Mouse (Mus musculus) spleen, postnatal 10 days (tissue): Measurements from ENCODE around the gene Ccdc127.

ENCODE experiments used
- DNase-seq, 2 experiments: peaks; one replicate each; pipeline ENCODE4 v3.0.0; 2021 to 2022; ENCODE audit warnings: low spot score in 2 of 2

The Ccdc127 gene

DNA sequence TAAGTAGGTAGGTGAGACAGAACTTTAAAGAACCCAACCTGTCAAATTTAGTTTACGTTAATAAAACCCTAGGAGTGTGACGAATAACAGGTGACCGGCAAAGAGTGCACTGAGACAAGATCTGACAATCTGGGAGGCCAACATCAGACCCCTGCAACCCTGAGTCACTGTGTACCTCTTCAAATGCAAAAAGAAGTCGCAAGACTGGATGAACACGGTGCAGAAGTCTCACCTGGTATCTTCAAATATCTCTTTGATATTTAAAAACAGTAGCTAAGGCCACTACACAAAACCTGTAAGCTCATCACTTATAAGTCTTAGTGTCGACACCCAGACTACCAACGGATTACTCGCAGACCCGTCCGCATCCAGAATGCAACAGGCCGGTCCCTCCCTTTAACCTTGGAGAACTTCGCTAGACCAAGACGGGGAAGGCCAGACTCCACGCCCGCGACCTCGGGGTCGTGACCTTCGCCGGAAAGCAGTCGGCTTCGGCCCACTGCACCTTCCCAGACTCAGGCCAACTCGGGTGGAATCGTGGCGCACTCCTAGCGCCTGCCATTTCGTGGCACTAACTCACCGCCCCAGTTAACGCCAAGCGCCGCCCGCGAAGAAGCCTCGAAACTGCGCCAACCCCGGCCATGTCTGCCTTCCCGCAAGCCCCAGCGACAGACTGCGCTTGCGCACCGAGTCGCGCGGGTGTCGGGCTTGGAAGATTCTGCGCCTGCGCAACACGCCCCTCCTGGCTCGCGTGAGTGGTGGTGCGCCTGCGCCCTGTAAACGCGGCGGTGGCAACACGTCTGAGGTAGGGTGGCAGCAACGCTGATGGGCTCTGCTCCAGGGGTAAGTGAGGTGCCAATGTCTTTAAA is at the start of gene Ccdc127, which contains the start of gene Sdha:
TSS of gene Ccdc127 (plus strand) at position 744 of the 869 bp plus-strand sequence.
TSS of gene Sdha (minus strand) at position 715 of the 869 bp plus-strand sequence.
- DNase-seq = peak; percentile 94 to 97

DNA sequence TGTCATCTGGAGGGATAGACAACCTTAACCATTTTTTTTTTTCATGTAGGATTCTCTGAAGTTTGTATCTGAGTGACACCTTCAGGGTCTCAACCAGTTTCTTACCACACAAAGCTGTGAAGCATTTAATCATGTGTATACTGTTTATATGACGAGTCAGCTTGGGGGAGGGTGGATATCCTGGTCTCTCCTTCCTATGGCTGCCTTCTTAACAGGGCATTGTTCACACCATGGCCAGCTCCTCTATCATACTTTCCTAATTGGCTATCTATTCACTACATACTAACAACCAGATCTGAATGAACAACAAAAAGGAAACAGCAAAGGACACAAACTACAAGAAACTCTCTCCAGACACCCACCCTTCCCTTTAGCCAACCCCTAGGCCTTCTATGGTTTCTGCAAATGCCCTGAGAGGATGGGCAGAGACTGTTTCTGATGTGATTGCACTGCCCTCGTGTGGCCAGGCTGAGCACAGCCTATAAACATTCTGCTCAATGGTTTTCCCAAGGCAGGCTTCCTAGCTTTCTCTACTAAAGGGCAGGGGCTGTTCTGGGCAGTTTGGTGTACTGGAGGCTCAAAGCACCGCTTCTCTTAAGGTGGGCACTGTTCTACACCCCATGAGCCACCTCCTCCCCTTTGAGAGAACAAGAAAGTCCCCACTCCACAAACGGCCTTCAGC is 49.0 kb upstream of the Ccdc127 start:
- DNase-seq = peak; percentile 19 to 72

DNA sequence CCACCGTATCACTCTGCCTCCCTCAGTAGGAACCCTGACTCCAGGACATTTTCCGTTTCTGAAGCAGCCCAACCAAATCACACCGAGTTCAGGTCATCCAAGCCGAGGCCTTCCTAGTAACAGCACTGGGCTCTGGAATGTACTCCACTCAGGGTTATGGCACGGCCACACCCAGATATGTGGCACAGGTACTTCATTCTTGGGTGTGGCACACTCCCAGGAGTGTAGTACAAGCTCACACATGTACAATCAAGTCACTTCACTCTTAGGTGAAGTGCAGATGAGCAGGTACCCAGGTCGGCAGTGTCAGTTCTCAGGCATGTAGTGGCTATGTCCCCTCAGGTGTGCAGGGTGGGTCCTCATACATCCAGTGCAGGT is 48.5 kb upstream of the Ccdc127 start:
- DNase-seq = no peak

DNA sequence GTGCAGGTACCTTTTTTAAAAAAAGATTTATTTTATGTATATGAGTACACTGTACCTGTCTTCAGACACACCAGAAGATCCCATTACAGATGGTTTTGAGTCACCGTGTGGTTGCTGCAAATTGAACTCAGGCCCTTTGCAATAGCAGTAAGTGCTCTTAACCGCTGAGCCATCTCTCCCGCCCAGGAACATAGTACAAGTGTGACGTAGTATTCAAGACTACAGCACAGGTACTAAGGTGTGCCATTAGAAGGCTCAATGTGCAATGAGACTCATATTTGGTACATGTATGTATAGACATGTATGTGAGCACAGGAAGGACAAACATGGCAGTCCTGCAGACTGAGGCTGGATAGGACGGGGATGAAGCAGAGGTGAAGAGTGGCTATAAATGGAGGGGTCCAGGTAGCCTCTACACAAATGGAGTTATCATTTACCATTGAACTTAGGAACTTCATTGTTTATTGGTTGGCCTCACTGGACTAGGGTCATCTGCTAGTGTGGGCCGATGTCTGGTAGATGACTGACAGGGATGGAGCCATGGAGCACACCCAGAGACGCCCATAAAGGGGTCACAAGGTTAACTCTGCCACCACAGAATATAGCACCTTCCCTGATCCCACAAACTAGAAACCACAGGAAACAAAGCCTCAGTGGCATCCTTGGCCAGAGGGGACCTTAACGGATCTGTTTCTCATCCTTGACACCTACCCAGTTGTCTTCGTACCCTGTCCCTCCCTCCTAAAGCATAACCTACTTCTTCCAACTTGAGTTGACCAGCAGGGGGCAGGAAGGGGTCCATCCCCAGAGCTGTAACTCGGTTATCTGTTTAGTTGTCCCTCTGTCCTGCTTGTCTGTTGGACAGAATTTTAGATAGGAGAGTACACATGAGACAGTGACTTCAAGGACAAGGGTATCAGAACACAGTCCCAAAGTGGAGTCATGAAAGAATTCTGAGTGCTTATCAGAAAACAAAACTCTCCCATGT is 47.8 kb upstream of the Ccdc127 start:
- DNase-seq = peak in 1 of 2 experiments; percentile 25

DNA sequence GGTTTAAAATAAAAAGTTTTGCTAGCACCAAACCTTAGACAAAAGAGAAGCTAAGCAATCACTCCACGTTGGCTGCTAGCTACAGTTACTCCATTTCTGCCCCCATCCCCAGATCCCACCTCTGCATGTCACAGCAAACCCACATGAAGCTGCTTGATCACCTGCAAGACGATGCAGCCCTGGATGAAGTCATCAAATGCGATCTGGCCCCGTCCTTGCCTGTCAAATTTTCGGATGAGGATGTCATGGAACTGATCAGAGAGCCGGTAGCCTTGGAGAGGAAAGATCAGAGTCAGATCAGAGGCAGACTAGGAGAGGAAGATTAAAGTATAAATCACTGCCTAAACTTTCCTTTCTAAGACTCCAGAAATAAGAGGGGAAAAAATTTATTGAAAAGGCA is 44.7 kb upstream of the Ccdc127 start:
- DNase-seq = no peak

DNA sequence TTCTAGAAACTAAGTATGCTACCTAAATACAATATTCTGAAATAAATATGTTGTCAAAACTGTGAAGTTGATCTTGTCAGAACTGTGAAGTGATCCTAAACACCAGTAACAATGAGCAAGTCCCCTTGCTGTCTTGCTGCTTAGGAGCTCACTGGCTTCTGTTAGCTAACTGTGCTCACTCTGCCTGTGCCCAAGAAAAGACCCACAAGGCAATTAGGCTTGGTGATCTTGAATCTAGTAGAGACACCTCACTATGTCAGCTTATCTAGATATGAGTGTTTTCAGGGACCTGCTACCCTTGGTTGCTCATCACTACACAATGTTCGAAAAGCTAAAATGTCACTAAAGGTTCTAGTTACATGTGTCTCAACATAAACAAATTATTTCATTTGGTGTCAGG is 44.3 kb upstream of the Ccdc127 start:
- no peak for DNase-seq

DNA sequence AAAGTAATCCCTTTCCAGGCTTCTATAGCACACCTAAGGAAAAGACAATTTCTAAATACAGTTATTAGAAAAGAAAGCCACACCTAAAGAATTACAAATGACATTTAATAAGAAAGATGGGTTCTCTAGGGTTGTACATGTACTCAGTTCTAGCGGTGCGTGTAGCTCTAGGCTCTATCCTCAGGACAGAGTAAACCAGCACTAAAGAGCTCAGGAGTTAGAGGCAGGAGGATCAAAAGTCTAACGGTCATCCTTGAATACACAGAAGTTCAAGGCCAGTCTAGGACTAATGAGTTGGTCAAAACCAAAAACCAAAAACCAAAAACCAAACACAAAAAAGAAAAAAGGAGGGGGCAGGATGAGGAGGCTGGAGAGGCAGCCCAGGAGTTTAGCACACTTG is 35.5 kb upstream of the Ccdc127 start:
- no peak for DNase-seq

DNA sequence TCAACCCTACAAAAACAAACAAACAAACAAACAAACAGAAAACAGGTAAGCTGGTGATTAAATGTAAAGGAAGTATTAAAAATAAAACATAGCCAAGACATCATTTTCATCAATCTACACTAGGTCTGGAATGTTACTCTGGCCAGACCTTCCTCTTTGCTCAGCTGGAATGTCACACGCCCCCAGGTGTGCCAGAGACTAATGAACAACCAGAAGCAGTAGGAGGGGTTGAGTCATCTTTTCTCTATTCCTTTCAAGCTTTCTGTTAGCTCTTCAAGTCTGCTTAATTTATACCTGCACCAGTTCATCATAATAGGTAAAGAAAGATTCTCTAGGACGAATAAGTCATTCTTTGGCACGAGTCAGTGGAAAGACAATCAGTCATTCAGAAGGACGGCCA is 33.7 kb upstream of the Ccdc127 start:
- no peak for DNase-seq

DNA sequence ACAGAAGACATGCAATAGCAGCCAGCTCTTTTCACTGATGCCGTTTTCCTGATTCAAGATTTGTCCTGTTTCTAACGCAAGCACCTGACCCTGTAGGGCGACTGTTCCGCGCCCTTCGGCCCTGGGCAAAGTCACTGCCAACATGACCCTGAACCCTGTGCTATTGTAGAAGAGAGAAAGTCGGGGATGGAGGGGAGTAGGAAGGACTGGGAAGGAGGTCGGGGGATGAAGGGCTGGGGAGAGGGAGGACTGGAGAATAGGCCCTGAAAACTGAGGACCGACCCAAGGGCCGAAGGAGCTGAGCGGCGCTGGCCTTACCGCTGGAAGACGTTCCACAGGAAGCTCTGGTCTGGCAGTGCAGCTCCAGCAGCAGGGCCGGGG is 33.3 kb upstream of the Ccdc127 start:
- no peak for DNase-seq

DNA sequence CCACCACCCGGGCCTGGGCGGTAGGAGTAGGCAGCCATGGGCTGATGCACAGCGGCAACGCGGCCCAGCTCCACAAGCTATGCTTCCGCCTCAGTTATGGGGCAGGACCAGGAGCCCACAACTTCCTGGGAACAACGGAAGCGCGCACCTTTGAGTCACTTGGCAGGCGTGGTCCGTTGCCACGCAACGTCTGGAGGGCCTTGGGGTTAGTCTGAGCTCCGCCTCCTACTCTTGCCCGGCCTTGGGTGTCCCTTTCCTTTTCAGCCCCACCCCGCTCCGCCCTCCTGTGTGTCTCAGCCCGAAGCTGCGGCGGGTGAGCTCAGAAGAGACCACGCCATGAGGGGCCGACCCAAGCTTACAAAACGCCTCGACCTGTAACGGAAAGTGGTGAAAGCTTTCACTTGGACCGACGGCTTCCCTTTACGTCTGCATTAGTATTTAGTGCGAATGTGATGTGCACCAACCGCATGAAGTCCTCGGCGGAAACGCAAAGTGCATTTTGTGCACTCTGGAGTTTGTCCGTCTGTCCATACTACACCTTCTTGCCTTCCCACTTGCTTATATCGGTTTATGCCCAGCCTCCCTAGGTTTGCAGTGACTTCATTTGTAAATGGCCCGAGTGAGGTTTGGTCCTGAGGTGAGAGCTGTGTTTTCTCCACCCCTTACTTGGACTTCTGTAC is 32.8 kb upstream of the Ccdc127 start, which contains the start of gene Pdcd6:
TSS of gene Pdcd6 (minus strand) at position 411 of the 680 bp plus-strand sequence.
- DNase-seq = peak; percentile 75 to 91

DNA sequence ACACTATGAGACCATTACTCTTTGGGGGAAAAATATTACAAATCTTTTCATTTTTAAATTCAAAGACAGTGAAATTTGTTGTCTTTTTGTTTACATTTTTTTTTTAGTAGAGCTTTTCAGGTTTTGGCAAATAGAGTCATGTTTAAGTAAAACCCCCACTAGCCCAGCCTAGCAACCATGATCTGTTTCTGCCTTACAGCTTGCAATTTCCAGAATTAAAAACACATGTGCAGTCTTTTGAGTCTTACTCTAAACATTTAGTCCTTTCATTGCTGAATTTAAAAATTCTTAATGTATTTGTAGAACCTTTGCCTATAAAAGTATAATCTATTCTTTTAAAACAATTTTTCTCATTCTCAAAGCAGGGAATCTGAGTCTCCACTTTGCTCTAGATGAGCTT is 20.8 kb upstream of the Ccdc127 start:
- DNase-seq = no peak

DNA sequence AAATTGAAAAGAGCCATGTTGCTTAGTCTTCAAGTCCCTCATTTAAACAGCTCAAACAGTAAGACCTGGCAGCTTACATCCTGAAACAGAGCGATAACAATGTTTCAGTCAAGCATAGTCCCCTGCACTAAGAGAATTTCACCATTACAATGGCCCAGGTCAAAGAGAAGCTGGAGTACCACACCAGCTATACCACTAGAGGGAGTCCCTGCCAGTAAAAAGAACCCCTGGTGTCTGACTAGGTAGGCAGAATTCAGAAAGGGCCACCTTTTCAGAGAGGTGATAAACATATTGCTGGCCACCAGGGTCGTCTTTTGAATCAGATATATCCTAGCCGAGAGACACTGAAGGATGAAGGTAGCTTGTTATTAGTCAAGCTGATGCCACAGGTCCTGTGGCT is 9.1 kb upstream of the Ccdc127 start:
- DNase-seq = peak in 1 of 2 experiments; percentile 57

DNA sequence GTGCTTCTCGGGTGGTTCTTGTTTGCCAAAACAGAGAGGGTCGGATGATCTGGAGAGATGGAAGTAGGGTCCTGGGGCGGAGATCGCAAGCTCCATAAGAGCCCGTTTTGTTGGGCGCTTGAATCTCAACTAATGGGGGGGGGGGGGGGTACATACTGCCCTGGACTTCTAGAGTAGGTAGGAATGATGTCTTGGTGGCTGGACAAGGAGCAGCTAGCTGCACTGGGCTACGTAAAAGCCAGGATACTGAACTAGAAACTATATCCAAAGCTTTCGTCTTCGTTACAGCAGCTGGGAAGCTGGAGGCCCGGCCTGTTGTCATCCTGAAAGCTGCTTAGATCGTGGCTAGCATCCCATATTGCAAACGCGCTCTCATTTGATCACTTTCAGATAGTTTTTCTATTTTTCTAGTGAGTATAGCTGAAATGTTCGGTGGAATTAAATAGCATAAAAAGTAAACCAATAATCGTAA is 362 bp downstream of the Ccdc127 start:
- no peak for DNase-seq

DNA sequence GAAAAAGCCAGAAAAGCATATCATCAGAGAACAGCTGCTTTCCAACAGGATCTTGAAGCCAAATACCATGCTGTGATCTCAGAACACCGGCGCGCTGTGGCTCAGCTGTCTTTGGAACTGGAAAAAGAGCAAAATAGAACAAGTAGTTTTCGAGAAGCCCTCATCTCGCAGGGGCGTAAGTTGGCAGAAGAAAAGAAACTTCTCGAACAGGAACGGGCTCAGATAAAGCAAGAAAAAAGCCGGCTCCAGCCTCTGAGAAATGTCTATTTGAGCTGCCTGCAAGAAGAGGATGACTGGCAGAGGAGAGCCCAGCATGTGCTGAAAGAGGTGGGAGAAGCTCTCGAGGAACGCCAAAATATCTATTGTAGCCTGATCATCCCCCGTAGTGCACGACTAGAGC is 6.4 kb downstream of the Ccdc127 start:
- DNase-seq = no peak

DNA sequence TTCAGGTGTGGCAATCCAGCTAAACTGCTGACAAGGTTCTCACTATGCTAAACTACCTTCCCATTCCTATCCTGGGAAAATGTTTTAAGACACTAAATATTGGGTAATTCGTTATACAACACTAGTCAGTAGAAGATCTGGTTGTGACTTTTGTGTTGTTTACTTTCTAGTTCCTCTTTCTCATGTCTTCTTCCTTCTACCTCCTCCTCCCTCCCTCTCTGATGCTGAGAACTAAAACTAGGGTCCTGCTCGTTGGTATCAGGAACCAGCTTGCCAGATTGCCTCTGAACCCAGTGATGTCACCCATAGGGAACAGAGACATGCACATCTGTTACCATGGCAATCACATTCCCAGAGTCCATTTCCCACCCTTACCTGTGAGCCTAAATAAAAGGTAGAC is 12.1 kb downstream of the Ccdc127 start:
- no peak for DNase-seq

DNA sequence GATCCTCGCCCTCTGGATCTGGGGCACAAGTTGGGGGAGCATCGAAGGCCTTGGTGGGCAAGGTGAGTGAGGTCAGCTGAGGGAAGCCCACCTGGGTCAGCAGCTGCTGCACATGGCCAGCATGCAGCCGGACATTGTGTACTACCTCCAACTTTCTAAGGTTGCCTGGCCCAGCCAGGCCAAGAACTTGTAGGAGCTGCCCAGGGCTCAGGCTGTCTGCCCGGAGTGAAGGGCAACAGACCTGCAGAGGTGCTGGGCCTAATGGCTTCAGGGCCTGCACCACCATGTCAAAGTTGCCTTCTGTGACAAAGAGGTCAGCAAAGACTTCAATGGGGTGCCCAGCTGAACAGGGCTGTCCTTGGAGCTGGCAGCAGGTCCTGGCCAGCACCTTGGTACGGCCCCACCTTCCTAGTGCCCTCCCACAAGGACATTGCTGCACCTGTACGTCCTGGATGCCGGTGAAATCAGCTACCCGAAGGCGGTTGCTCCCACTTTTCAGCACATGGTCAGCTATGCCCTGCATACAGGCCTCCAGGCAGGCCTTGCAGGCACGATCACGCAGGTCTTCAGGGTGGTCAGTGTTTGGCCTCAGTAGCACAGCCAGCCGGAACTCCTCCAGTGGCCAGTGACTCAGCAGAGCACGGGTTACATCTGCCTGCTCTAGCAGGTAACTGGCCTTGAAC is 13.2 kb downstream of the Ccdc127 start:
- no peak for DNase-seq

DNA sequence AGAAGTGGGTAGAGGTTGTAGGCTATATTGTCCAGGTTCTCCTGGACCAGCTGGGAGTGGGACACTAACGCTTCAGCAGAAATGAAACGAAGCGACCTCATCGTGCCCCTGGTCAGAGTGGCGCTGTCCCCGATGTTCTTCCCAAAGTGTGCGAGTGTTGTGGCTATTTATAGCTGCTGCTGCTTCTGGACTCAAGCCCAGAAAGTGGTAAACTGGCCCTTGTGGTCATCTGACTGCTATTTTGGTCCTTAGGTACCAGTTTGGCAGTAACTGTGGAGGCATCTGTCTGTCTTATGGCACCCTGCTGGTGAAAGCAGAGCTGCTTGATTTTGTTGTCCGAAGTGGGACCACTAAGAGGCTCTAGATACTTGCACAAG is 13.7 kb downstream of the Ccdc127 start, which contains the start of gene Lrrc14b:
TSS of gene Lrrc14b (minus strand) at position 147 of the 377 bp plus-strand sequence.
- no peak for DNase-seq

DNA sequence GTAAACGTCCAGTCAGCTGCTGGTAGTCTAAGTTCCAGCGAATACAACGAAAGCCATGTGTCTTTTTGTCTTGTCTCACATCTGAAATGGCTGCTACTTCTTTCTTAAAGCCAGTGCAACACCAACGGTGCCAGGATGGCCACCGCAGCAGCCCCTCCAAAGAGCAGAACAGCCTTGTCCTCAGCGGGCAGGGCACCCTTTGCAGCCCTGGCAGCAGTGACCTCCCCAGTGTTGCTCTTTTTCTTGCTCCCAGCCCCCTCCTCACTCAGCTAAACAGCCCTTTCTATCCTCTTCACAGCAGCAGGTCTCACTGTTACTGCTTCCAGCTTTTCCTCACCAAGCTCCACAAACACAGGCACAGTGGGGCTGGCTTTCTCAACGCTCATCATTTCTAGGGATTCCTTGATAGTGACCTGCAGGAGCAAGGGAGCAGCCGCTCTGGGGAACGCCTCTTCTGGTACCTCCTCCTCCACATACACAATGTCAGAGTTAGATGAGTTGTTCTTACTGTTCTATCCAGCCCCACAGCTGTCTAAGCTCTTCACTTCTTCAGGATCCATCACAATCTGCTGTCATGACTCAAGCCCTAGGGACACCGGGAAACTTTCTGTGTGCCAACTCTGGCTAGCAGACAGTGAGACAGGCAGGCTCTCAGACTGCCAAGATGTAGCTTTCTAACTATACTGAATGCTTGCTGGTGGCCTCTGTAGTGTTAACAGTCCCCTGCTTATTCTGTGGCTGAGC is 31.6 kb downstream of the Ccdc127 start:
- no peak for DNase-seq

DNA sequence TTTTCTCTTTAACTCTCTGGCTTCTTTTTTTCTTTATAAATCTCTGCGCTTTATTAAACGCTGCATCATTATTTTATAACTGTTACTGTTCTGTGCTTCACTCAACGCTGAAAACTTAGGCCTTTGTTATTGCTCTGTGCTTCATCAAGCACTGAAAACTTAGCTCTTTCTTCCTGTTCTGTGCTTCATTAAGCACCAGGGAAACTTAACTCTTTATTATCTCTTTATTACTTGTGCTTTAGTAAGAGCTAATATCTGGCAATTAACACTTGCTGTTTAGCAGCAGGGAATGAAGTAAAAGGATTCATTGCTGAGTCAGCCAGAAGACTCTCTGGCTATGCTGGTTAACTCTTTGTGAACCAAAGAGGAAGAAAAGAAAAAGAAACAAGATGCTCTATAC is 32.2 kb downstream of the Ccdc127 start:
- DNase-seq = no peak

DNA sequence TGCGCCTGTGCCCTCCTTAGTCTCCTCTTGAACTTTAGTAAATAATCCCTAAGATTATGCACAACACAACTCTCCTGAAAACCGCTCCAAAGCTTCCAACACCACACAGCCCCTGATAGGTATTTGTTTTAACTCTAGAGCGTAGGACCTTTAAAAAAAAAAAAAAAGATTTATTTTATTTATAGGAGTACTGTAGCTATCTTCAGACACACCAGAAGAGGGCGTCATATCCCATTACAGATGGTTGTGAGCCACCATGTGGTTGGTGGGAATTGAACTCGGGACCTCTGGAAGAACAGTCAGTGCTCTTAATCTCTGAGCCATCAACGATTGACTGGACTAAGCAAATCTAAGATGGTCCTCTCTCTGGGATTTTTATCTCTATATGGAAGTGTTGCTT is 39.6 kb downstream of the Ccdc127 start:
- DNase-seq = no peak
